Mouse (Mus musculus) heart, embryonic 13.5 days (tissue): ENCODE measurements at regions not wholly inside any gene's neighbourhood (a gene's known extent, or its start where the extent isn't known, plus 50 kb on each side); places are given as distances from the start of the nearest gene placed in this dataset.

Experiments used
- ATAC-seq: fragments of 200-750 bp; cut with Nextera tagmentation; 2 replicates; pipeline ENCODE4 v1.8.0; 2017; ENCODE audit warnings: moderate TSS enrichment; ENCODE audit not compliant: insufficient number of reproducible peaks, low FRiP score, low TSS enrichment; ENCODE audit errors: extremely low read depth
- H3K27ac ChIP-seq: fragments of 300-500 bp; sonication (generic); replicated peaks from 2 replicates; pipeline ENCODE4 v1.5.1; 2015; ENCODE audit warnings: moderate library complexity, mild to moderate bottlenecking, inconsistent platforms
- H3K27me3 ChIP-seq: fragments of 300-500 bp; sonication (generic); replicated peaks from 2 replicates; pipeline ENCODE4 v1.6.1; 2015; ENCODE audit warnings: mild to moderate bottlenecking, inconsistent platforms
- H3K36me3 ChIP-seq: fragments of 300-500 bp; sonication (generic); 2 replicates; pipeline ENCODE4 v1.6.1; 2015; ENCODE audit warnings: mild to moderate bottlenecking, inconsistent platforms
- H3K4me1 ChIP-seq: fragments of 300-500 bp; sonication (generic); 2 replicates; pipeline ENCODE4 v1.6.1; 2015; ENCODE audit warnings: inconsistent platforms
- H3K4me2 ChIP-seq: fragments of 300-500 bp; sonication (generic); 2 replicates; pipeline ENCODE4 v1.6.1; 2015; ENCODE audit warnings: inconsistent platforms, mild to moderate bottlenecking, moderate library complexity
- H3K4me3 ChIP-seq: fragments of 300-500 bp; sonication (generic); 2 replicates; pipeline ENCODE4 v1.5.1; 2015; ENCODE audit warnings: moderate library complexity, mild to moderate bottlenecking, inconsistent platforms
- H3K9ac ChIP-seq: fragments of 300-500 bp; sonication (generic); 2 replicates; pipeline ENCODE4 v1.6.1; 2015; ENCODE audit warnings: inconsistent platforms, mild to moderate bottlenecking, moderate library complexity
- H3K9me3 ChIP-seq: fragments of 300-500 bp; sonication (generic); 2 replicates; pipeline ENCODE4 v1.6.1; 2016; ENCODE audit warnings: inconsistent platforms
- WGBS: fragments of 180-500 bp; shearing (Covaris S2); methylation state at CpG from one replicate; pipeline ENCODE4 v1.1.7; 2015; ENCODE audit warnings: mixed read lengths; 5-methylcytosine and 5-hydroxymethylcytosine counted together

GRCm38 (mm10) chr15:92000086-92000485, 50.9 kb upstream of the Cntn1 start:
- H3K4me2 ChIP-seq: no peak overlapping the region
- no peak overlapping the region for H3K4me3 ChIP-seq
- H3K4me1 ChIP-seq: no peaks in the 10 kb centered on the region
- H3K27ac ChIP-seq: no peak overlapping the region
- no peaks in the 10 kb centered on the region for H3K9me3 ChIP-seq
- no peak for ATAC-seq
- no peaks in the 10 kb centered on the region for H3K36me3 ChIP-seq
- WGBS: 69% methylated on average over 6 of the region's 6 CpGs
- H3K9ac ChIP-seq: no peak overlapping the region
- no peaks in the 10 kb centered on the region for H3K27me3 ChIP-seq
